Mouse (Mus musculus): ENCODE data around the gene Scaf8.

The Scaf8 gene

GRCm38 (mm10) chr17:3207529-3208240 lies 92.9 kb downstream of the Scaf8 start:
- no peak for DNase-seq (ENCODE audit: low spot score in 2 of 2)

- DNase-seq (ENCODE audit: low spot score in 2 of 2), result no peak
These were observed 93.7 kb downstream of the Scaf8 start for GRCm38 (mm10) chr17:3208471-3208870.

- no peak for DNase-seq (ENCODE audit: low spot score in 2 of 2)
These were observed 94.8 kb downstream of the Scaf8 start for GRCm38 (mm10) chr17:3209581-3209980.

GRCm38 (mm10) chr17:3210134-3210533 lies 95.4 kb downstream of the Scaf8 start:
- DNase-seq (ENCODE audit: low spot score in 2 of 2), result no peak

- no peak for DNase-seq (ENCODE audit: low spot score in 2 of 2)
These were observed 97.3 kb downstream of the Scaf8 start for GRCm38 (mm10) chr17:3212105-3212504.

GRCm38 (mm10) chr17:3212886-3213285 lies 98.1 kb downstream of the Scaf8 start:
- DNase-seq (ENCODE audit: low spot score in 2 of 2), result no peak

GRCm38 (mm10) chr17:3214852-3215251 lies 100.1 kb downstream of the Scaf8 start:
- no peak for DNase-seq (ENCODE audit: low spot score in 2 of 2)

- no peak for DNase-seq (ENCODE audit: low spot score in 2 of 2)
These were observed 102.3 kb downstream of the Scaf8 start for GRCm38 (mm10) chr17:3217023-3217422.

- peak in 1 of 2 experiments; percentile 11 for DNase-seq (ENCODE audit: low spot score in 2 of 2)
These were observed 103.6 kb downstream of the Scaf8 start for GRCm38 (mm10) chr17:3218364-3218763.

GRCm38 (mm10) chr17:3218916-3219315 lies 104.1 kb downstream of the Scaf8 start:
- DNase-seq (ENCODE audit: low spot score in 2 of 2), result no peak

GRCm38 (mm10) chr17:3220201-3220600 lies 105.4 kb downstream of the Scaf8 start:
- DNase-seq (ENCODE audit: low spot score in 2 of 2), result no peak

- no peak for DNase-seq (ENCODE audit: low spot score in 2 of 2)
These were observed 108.3 kb downstream of the Scaf8 start for GRCm38 (mm10) chr17:3223071-3223470.

- DNase-seq (ENCODE audit: low spot score in 2 of 2), result no peak
These were observed 108.9 kb downstream of the Scaf8 start for GRCm38 (mm10) chr17:3223721-3224120.

- peak; percentile 48 to 82 for DNase-seq (ENCODE audit: low spot score in 2 of 2)
These were observed 109.8 kb downstream of the Scaf8 start for GRCm38 (mm10) chr17:3224383-3225106.

GRCm38 (mm10) chr17:3230231-3231000 lies 115.6 kb downstream of the Scaf8 start:
- DNase-seq (ENCODE audit: low spot score in 2 of 2), result peak in 1 of 2 experiments; percentile 44

GRCm38 (mm10) chr17:3232626-3233025 lies 117.9 kb downstream of the Scaf8 start:
- no peak for DNase-seq (ENCODE audit: low spot score in 2 of 2)

GRCm38 (mm10) chr17:3243672-3244071 lies 128.9 kb downstream of the Scaf8 start:
- no peak for DNase-seq (ENCODE audit: low spot score in 2 of 2)

GRCm38 (mm10) chr17:3244881-3245739 lies 130.3 kb downstream of the Scaf8 start:
- DNase-seq (ENCODE audit: low spot score in 2 of 2), result peak in 1 of 2 experiments; percentile 15

- no peak for DNase-seq (ENCODE audit: low spot score in 2 of 2)
These were observed 132.0 kb downstream of the Scaf8 start for GRCm38 (mm10) chr17:3246665-3247370.

All from heart, adult 9 months (tissue).